Comparison of ENCODE assay signal across 8 mouse cellular contexts in genomic region chr3:88140903-88141430, GRCm38 (mm10). TPM values are rescaled to one million over a fixed set of nuclear protein-coding genes. Genes with fewer than 3 reads are reported as not detected.
A peak's percentile ranks its signal among the peaks of the same experiment; 100 is the strongest.
DNase-seq lines count a peak whose midpoint lies in the region; ATAC-seq lines count a peak whose summit lies in the region.

No protein-coding gene starts in this region.

- peaks cover 40% of the 10 kb centered on the region for H3K4me1 ChIP-seq in forebrain, embryonic 14.5 days (ENCODE audit: control insufficient read depth, insufficient read depth, low read length)
- peaks cover 66% of the 10 kb centered on the region for H3K4me1 ChIP-seq in liver, embryonic 16.5 days (ENCODE audit: control insufficient read depth, low read depth, low read length)

- 0 out of 2 replicates have a peak, but pooled peaks cover 3% of the 10 kb centered on the region for H3K36me3 ChIP-seq in forebrain, embryonic 14.5 days (ENCODE audit: control insufficient read depth, insufficient read depth, low read length)
- no peaks in the 10 kb centered on the region for H3K36me3 ChIP-seq in liver, embryonic 16.5 days (ENCODE audit: control insufficient read depth, insufficient read depth)

- no peak for ATAC-seq in forebrain, embryonic 14.5 days
- no peak for ATAC-seq in liver, embryonic 16.5 days (ENCODE audit: low read depth)
- no peak for ATAC-seq in cerebellum, adult (ENCODE audit: insufficient number of reproducible peaks, low FRiP score, low TSS enrichment)

- 48% methylated on average over 6 of the region's 6 CpGs for WGBS in forebrain, embryonic 14.5 days
- WGBS in liver, embryonic 16.5 days (ENCODE audit: insufficient replicate concordance): 27% methylated on average over 6 of the region's 6 CpGs

- no peak overlapping the region for H3K9ac ChIP-seq in forebrain, embryonic 14.5 days (ENCODE audit: low read length)
- H3K9ac ChIP-seq in liver, embryonic 16.5 days (ENCODE audit: low read depth, low read length): no peak overlapping the region

- H3K9me3 ChIP-seq in forebrain, embryonic 14.5 days (replicated peaks; ENCODE audit: control insufficient read depth, low read length): no peaks in the 10 kb centered on the region
- no peaks in the 10 kb centered on the region for H3K9me3 ChIP-seq in liver, embryonic 16.5 days (replicated peaks; ENCODE audit: control insufficient read depth, low read length)

- H3K4me2 ChIP-seq in forebrain, embryonic 14.5 days (ENCODE audit: low read length): peak overlapping the region; percentile 96; the same call in 1 of the 2 replicates
- H3K4me2 ChIP-seq in liver, embryonic 16.5 days (ENCODE audit: low read depth, low read length): peak overlapping the region; percentile 98

- no peak overlapping the region for H3K4me3 ChIP-seq in forebrain, embryonic 14.5 days (ENCODE audit: low read depth, low read length)
- peak overlapping the region; percentile 86; the same call in 1 of the 2 replicates for H3K4me3 ChIP-seq in liver, embryonic 16.5 days (ENCODE audit: low read depth, low read length)

- H3K27me3 ChIP-seq in forebrain, embryonic 14.5 days (replicated peaks; ENCODE audit: control insufficient read depth, insufficient read depth, low read length): peaks cover 12% of the 10 kb centered on the region; the same call in 1 of the 2 replicates
- no peaks in the 10 kb centered on the region; the same call in 1 of the 2 replicates for H3K27me3 ChIP-seq in liver, embryonic 16.5 days (ENCODE audit: control insufficient read depth, insufficient read depth, low read depth, low read length)

- peak overlapping the region; percentile 10; the same call in 1 of the 2 replicates for H3K27ac ChIP-seq in forebrain, embryonic 14.5 days (ENCODE audit: low read depth, low read length)
- peak overlapping the region; percentile 97 for H3K27ac ChIP-seq in liver, embryonic 16.5 days (ENCODE audit: low read length)

- DNase-seq in cerebellum, adult 9-11 months: peak; percentile 58
- no peak for DNase-seq in cerebellum, postnatal 4 days (ENCODE audit: low spot score in 2 of 2)
- DNase-seq in 3134 (ENCODE audit: extremely low read depth, insufficient read length, low spot score): peak; percentile 56
- DNase-seq in forebrain, embryonic 14.5 days (ENCODE audit: low spot score): no peak
- no peak for DNase-seq in right cerebral cortex, adult 18-20 months
- no peak for DNase-seq in left cerebral cortex, adult 8-10 months (ENCODE audit: low spot score in 2 of 2)

RNA-seq across cellular contexts. Expression of gene Mef2d, which starts 1.2 kb away (rescaled TPM):
- polyA plus RNA-seq in forebrain, embryonic 14.5 days (2014; fragmentation: Nextera tagmentation; extraction: Ambion mirVana): 17.3 and 20.4 TPM in 2 replicates
- 5.2 and 7.9 TPM in 2 replicates for polyA plus RNA-seq in liver, embryonic 16.5 days (2015; fragmentation: Nextera tagmentation; extraction: Ambion mirVana)
- total RNA-seq in left cerebral cortex, adult 8-10 months (2022): 100 to 1,000 TPM; 190 to 208 (median 194) TPM

RNA-seq across cellular contexts. Expression of gene Iqgap3, which starts 59.2 kb away (rescaled TPM):
- polyA plus RNA-seq in forebrain, embryonic 14.5 days (2014; fragmentation: Nextera tagmentation; extraction: Ambion mirVana): 7.6 and 8.1 TPM in 2 replicates
- 7.3 and 7.6 TPM in 2 replicates for polyA plus RNA-seq in liver, embryonic 16.5 days (2015; fragmentation: Nextera tagmentation; extraction: Ambion mirVana)
- total RNA-seq in left cerebral cortex, adult 8-10 months (2022): 1 to 10 TPM in 1 of 4 experiments, under 1 TPM in 3; 0.28 to 1.2 (median 0.61) TPM

Comparison
In these comparisons a context has a peak if more than half of its experiments do, and no peak if none do; other contexts are left out.
1. DNase-seq: peak in cerebellum, adult 9-11 months (single experiment) and 3134 (single experiment); none in cerebellum, postnatal 4 days (0 of 2), forebrain, embryonic 14.5 days (single experiment), right cerebral cortex, adult 18-20 months (single experiment) and left cerebral cortex, adult 8-10 months (0 of 2).